Mouse (Mus musculus): ENCODE data around the gene Tmtc2. TPM values are rescaled to one million over a fixed set of nuclear protein-coding genes. Genes with fewer than 3 reads are reported as not detected.

The Tmtc2 gene
- polyA plus RNA-seq, 1 experiment from 2014 or later = 7.2 TPM

DNA sequence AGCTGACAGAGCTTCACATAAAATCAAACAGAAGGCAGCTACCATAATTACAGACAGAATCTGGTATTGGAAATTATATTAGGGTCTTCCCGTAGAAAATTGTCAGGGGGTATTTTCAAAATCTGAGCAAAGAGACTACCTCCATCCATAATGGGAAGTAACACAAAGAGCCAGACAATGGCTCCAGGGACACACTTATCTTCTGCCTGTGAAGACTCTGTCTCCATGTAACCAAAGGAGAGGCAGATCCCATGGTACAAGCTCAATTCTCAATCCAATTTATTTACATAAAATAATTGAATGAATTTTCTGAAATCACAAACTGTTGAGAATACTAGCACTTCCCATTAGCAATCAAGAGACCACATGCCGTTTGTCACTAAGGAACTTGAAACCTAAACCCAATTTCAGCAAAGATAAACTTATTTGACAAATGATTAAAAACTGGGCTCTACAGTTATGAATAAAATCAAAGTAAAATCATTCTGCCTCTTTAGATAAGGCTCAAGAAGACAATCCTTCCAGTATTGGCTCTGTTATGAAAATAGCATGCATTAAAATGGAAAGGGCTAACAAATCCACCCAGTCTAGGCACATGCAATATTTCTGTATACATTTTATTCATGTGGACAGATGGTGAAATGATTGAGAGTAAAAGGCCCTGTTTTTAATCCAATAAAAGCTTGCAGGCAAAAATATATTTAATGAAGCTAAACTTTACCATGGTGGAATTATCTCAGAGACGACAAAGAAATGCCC is 254.8 kb downstream of the Tmtc2 start:
- WGBS = 60% methylated on average over 3 of the region's 3 CpGs
- TF ChIP-seq CTCF (IDR thresholded peaks at IDR 0.05) (no peak), EP300 (IDR thresholded peaks at IDR 0.05) (no peak)
- no peak overlapping the region for H3K27ac ChIP-seq (ENCODE audit: low read length)
- no peak overlapping the region for H3K4me2 ChIP-seq (replicated peaks; ENCODE audit: low read depth, low read length)
- DNase-seq (ENCODE audit: low spot score) (no peak), ATAC-seq (no peak)
- no peaks in the 10 kb centered on the region for H3K27me3 ChIP-seq (replicated peaks; ENCODE audit: insufficient read depth, low read length)
- no peak overlapping the region for H3K9ac ChIP-seq (replicated peaks; ENCODE audit: low read depth)
- H3K4me3 ChIP-seq (ENCODE audit: low read depth, low read length) = no peak overlapping the region
- H3K4me1 ChIP-seq (ENCODE audit: insufficient read depth, low read depth, low read length) = no peaks in the 10 kb centered on the region
- no peaks in the 10 kb centered on the region for H3K9me3 ChIP-seq (ENCODE audit: low read length)
- 0 out of 2 replicates have a peak, but pooled peaks cover 3% of the 10 kb centered on the region for H3K36me3 ChIP-seq (ENCODE audit: insufficient read depth, low read length)

DNA sequence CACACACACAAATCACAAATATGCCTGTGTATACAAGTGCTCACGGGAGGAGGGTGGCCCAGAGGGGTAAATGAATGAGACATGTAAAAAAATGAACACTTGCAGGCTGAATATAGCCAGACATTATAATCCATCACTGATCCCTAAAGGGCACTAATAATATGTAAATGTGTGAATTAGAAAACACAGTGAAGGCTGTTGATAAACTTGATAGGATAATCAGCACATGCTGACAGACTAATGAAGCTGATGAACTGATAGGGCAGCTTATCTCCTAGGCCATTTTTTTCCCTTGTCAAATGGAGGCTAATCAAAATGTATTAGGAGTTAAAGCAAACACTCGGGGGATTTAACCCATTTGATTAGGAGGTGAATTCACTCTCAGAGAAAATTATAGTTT is 255.4 kb downstream of the Tmtc2 start:
- Histone ChIP-seq H3K36me3 (ENCODE audit: insufficient read depth, low read length) (0 out of 2 replicates have a peak, but pooled peaks cover 3% of the 10 kb centered on the region), H3K4me2 (replicated peaks; ENCODE audit: low read depth, low read length) (no peak overlapping the region), H3K4me3 (ENCODE audit: low read depth, low read length) (no peak overlapping the region), H3K27ac (ENCODE audit: low read length) (no peak overlapping the region), H3K4me1 (ENCODE audit: insufficient read depth, low read depth, low read length) (no peaks in the 10 kb centered on the region), H3K9me3 (ENCODE audit: low read length) (no peaks in the 10 kb centered on the region), H3K9ac (replicated peaks; ENCODE audit: low read depth) (no peak overlapping the region), H3K27me3 (replicated peaks; ENCODE audit: insufficient read depth, low read length) (no peaks in the 10 kb centered on the region)
- TF ChIP-seq EP300 (IDR thresholded peaks at IDR 0.05) = no peak
- no peak for TF ChIP-seq CTCF (IDR thresholded peaks at IDR 0.05)
- no peak for ATAC-seq
- DNase-seq (ENCODE audit: low spot score) = no peak
- 49% methylated on average over 2 of the region's 2 CpGs for WGBS

DNA sequence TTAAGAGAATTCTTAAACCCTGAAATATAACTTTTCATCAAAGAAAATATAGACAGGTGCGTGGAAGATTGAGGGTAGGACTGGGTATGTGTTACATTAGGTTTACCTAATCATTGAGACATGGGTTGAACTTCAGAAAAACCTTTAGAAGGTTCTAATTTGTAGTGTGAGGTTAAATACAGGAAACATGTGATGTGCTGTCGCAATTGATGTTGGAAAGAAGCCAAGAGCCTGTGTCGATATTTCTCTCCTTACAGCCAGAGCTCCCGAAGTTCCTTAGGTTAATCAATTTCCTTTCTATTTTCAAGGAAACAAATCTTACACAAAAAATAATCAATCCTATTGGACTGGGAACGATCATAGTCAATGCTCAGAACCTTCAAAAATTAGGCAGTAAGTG is 261.3 kb downstream of the Tmtc2 start:
- H3K36me3 ChIP-seq (ENCODE audit: insufficient read depth, low read length) = no peaks in the 10 kb centered on the region
- no peak overlapping the region for H3K4me3 ChIP-seq (ENCODE audit: low read depth, low read length)
- ATAC-seq (no peak), DNase-seq (ENCODE audit: low spot score) (no peak)
- H3K27ac ChIP-seq (ENCODE audit: low read length) = no peak overlapping the region
- WGBS = 60% methylated on average over 5 of the region's 5 CpGs
- H3K4me2 ChIP-seq (replicated peaks; ENCODE audit: low read depth, low read length) = no peak overlapping the region
- H3K9ac ChIP-seq (replicated peaks; ENCODE audit: low read depth) = no peak overlapping the region
- TF ChIP-seq EP300 (IDR thresholded peaks at IDR 0.05) (no peak), CTCF (IDR thresholded peaks at IDR 0.05) (no peak)
- no peaks in the 10 kb centered on the region for H3K4me1 ChIP-seq (ENCODE audit: insufficient read depth, low read depth, low read length)
- no peaks in the 10 kb centered on the region for H3K9me3 ChIP-seq (ENCODE audit: low read length)
- no peaks in the 10 kb centered on the region for H3K27me3 ChIP-seq (replicated peaks; ENCODE audit: insufficient read depth, low read length)

DNA sequence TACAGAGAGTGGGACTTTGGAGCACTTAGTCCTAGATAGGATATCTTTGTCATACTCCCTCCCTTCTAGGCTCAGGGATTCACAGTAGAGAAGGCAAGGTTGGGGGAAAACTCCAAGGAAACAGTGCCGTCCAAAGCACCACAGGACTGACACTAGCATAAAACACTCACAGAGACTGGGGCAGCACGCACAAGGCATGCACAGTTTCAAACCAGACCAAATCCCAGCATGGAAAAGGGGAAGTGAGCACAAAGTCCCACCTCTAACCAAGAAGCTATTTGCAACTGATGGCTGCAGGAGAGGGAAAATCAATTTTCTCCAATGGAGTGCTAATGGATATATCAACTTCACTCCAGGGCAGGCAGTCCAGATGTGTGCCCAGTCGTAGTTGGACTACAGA is 276.7 kb downstream of the Tmtc2 start:
- no peak overlapping the region for H3K9ac ChIP-seq (replicated peaks; ENCODE audit: low read depth)
- no peaks in the 10 kb centered on the region for H3K9me3 ChIP-seq (ENCODE audit: low read length)
- H3K4me1 ChIP-seq (ENCODE audit: insufficient read depth, low read depth, low read length) = no peaks in the 10 kb centered on the region
- no peaks in the 10 kb centered on the region for H3K36me3 ChIP-seq (ENCODE audit: insufficient read depth, low read length)
- ATAC-seq = no peak
- H3K27ac ChIP-seq (ENCODE audit: low read length) = no peak overlapping the region
- WGBS = 74% methylated on average over 3 of the region's 3 CpGs
- TF ChIP-seq CTCF (IDR thresholded peaks at IDR 0.05) = no peak
- no peak for TF ChIP-seq EP300 (IDR thresholded peaks at IDR 0.05)
- no peak for DNase-seq (ENCODE audit: low spot score)
- no peak overlapping the region for H3K4me3 ChIP-seq (ENCODE audit: low read depth, low read length)
- H3K4me2 ChIP-seq (replicated peaks; ENCODE audit: low read depth, low read length) = no peak overlapping the region
- no peaks in the 10 kb centered on the region for H3K27me3 ChIP-seq (replicated peaks; ENCODE audit: insufficient read depth, low read length)

DNA sequence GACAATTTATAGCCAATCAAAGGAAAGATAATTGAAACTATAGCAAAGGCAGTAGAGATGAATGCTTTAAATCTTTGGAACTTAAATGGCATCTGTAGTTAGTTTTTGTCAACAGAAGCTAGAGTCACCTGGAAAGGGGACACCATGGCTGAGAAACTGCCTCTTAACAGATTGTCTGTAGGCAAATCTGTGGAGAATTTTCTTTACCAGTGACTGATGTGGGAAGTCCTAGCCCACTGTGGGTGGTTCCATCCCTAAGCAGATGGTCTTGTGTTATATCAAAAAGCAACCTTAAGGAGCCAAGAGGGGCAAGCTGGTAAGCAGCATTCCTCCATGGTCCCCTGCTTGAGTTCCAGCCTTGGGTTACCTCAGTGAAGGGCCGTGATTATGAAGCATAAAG is 281.3 kb downstream of the Tmtc2 start:
- ATAC-seq (no peak), DNase-seq (ENCODE audit: low spot score) (no peak)
- Histone ChIP-seq H3K9ac (replicated peaks; ENCODE audit: low read depth) (no peak overlapping the region), H3K4me2 (replicated peaks; ENCODE audit: low read depth, low read length) (no peak overlapping the region), H3K4me3 (ENCODE audit: low read depth, low read length) (no peak overlapping the region), H3K36me3 (ENCODE audit: insufficient read depth, low read length) (no peaks in the 10 kb centered on the region), H3K27me3 (replicated peaks; ENCODE audit: insufficient read depth, low read length) (no peaks in the 10 kb centered on the region), H3K27ac (ENCODE audit: low read length) (no peak overlapping the region), H3K4me1 (ENCODE audit: insufficient read depth, low read depth, low read length) (no peaks in the 10 kb centered on the region), H3K9me3 (ENCODE audit: low read length) (no peaks in the 10 kb centered on the region)
- WGBS = 100% methylated on average over 1 of the region's 1 CpGs
- TF ChIP-seq EP300 (IDR thresholded peaks at IDR 0.05) (no peak), CTCF (IDR thresholded peaks at IDR 0.05) (no peak)

DNA sequence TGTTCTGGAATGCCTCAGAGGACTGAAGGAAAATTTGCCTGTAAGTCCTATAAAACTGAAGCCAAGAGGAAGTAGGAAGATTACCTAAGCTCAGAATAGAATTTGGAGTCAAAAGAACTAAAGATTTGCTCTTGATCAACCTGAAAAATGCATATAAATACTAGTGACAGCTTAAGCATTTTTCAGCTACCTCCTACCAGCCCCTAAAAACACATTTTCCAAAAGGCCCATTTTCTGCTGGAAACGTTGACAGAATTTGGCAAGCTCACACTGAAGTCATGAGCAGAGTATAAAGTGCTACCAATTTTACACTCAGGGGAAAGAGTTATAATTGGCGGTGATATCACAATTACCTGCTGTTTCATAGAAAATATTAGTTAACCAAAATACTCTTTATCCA is 285.8 kb downstream of the Tmtc2 start:
- no peak overlapping the region for H3K27ac ChIP-seq (ENCODE audit: low read length)
- no peak overlapping the region for H3K9ac ChIP-seq (replicated peaks; ENCODE audit: low read depth)
- no peaks in the 10 kb centered on the region for H3K9me3 ChIP-seq (ENCODE audit: low read length)
- H3K27me3 ChIP-seq (replicated peaks; ENCODE audit: insufficient read depth, low read length) = no peaks in the 10 kb centered on the region
- no peaks in the 10 kb centered on the region for H3K4me1 ChIP-seq (ENCODE audit: insufficient read depth, low read depth, low read length)
- H3K4me2 ChIP-seq (replicated peaks; ENCODE audit: low read depth, low read length) = no peak overlapping the region
- no peaks in the 10 kb centered on the region for H3K36me3 ChIP-seq (ENCODE audit: insufficient read depth, low read length)
- DNase-seq (ENCODE audit: low spot score) = no peak
- no peak overlapping the region for H3K4me3 ChIP-seq (ENCODE audit: low read depth, low read length)
- ATAC-seq = no peak
- 80% methylated on average over 2 of the region's 2 CpGs for WGBS
- TF ChIP-seq CTCF (IDR thresholded peaks at IDR 0.05) (no peak), EP300 (IDR thresholded peaks at IDR 0.05) (no peak)

All from lung, postnatal 0 days (tissue).